Mouse (Mus musculus): Measurements from ENCODE around the gene Tagln3.

Tagln3 gene

GRCm38 (mm10) chr16:45720022-45720630 lies 4.3 kb downstream of the Tagln3 start:
- DNase-seq (ENCODE audit: low spot score), result no peak

DNA sequence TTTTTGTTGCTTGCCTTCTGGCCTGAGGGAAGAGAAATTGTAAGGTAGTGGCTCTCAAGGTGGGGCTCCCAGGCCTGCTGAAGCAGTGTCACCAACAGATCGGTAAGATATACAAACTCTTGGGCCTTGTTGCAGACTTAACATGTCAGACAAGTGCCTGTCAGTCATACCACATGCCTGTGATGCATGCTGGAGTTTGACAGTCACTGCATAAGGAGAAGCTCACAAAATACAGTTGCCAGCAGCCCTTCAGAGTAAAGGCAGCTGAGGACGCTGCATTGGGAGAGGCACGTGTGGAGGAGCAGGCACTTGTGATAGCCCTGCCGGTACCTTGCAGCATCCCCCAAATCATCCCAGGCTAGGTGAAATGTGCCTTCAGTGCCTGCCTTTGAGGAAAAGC lies 6.1 kb downstream of the Tagln3 start:
- no peak for DNase-seq (ENCODE audit: low spot score)

GRCm38 (mm10) chr16:45714489-45715150 lies 9.8 kb downstream of the Tagln3 start:
- no peak for DNase-seq (ENCODE audit: low spot score)

DNA sequence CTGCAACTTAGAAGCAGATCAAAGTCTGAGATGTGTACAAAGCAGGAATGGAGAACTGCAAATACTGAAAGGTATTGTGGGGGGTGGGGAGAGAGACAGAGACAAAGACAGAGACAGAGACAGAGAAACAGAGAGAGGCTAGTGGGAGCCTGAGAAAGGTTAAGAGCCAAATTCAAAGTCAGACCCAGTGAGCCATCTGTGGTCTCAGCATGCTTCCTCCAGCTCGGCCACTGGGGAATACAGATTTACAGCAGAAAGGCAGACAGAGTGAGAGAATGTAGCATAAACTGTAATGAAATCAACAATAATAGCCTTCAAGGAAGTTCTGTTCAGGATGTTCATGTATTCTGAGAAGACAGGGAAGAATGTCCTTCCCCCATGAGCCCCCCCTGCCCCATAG lies 10.5 kb downstream of the Tagln3 start:
- DNase-seq (ENCODE audit: low spot score), result no peak

- DNase-seq (ENCODE audit: low spot score), result no peak
Measured at GRCm38 (mm10) chr16:45713261-45713660, 11.1 kb downstream of the Tagln3 start.

GRCm38 (mm10) chr16:45711263-45711662 lies 13.1 kb downstream of the Tagln3 start:
- DNase-seq (ENCODE audit: low spot score), result no peak

- DNase-seq (ENCODE audit: low spot score), result no peak
Measured at GRCm38 (mm10) chr16:45699301-45699700, 25.1 kb downstream of the Tagln3 start.

GRCm38 (mm10) chr16:45697996-45698395 lies 26.4 kb downstream of the Tagln3 start:
- DNase-seq (ENCODE audit: low spot score), result no peak

GRCm38 (mm10) chr16:45695445-45696160 lies 28.8 kb downstream of the Tagln3 start:
- DNase-seq (ENCODE audit: low spot score), result no peak

DNA sequence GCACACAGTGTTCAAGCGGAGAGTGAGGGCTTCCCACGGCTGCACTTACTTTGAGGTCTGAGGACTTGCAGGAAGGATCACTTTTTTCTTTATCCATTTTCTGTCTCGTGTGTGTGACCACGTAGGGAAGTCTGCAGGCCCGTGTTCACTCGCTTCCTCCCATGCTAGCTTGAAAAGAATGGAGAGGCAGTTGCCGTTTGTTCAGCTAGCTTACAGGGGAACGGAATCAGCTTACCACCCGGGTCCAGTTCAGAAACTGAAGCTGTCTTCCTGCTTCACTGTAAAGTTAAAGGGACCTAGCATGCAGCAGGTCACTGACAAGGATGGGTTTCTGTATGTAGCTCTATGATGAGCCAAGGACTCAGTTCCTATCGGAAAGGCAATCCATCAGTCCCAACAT lies 30.9 kb downstream of the Tagln3 start, which contains the start of gene Tmprss7:
Gene Tmprss7 (minus strand): TSS at position 101 of the 400 bp plus-strand sequence.
- DNase-seq (ENCODE audit: low spot score), result no peak

GRCm38 (mm10) chr16:45692851-45693250 lies 31.6 kb downstream of the Tagln3 start:
- DNase-seq (ENCODE audit: low spot score), result no peak

DNA sequence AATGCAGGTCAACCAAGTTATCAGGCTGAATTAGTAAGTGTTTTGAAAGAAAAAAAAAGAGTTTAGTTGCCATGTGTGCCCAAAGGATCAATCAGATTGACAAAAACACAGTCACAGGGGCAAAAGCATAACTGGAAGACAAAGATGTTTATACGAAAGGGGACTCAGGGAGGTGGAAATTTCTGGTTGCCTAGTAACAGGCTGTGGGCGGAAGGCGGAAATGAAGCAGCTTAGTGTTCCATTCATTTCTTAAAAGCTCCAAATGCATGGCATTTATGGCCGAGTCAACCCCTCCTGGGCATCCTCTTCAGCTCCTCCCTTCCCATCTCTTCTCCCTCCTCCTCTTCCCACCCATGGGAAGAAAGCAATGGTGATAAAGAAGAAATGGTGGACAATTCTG lies 34.2 kb downstream of the Tagln3 start:
- no peak for DNase-seq (ENCODE audit: low spot score)

DNA sequence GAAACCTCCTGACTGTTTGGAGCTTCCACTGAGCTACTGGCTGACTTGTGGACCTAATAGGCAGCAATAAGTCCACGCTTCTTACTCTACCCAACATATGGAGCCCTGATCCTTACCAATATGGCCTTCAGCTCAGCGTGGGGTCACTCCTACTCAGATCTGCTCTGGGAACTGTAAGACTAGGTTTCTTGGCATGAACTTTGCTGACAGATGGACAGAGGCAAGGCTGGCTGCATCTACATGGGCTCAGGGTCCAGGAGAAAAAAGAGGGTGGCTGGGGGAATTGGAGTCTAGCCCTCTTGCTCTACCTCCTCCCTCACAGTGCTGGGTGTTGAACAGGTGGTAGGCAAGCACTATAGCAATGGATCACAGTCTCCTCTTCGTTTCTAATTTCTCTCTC lies 37.6 kb downstream of the Tagln3 start:
- no peak for DNase-seq (ENCODE audit: low spot score)

DNA sequence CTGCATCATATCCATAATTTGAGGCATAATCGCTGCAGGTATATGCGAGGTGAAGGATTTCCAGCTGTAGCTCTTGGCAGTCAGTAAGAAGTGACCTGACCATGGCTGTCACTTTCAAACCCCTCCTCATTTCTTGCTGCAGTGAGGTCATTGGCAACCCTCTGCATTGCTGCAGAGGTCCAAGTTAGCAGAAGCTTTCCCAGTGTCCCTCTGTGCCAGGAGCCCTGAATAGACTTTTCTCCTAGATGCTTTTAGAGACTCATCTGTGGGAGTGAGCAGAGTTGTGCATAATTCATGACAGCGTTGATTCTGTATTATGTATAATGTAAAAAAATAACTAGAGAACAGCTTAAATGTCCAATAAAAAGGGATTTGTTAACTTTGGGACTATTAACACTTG lies 39.1 kb downstream of the Tagln3 start:
- no peak for DNase-seq (ENCODE audit: low spot score)

- DNase-seq (ENCODE audit: low spot score), result peak; percentile 88
Measured at GRCm38 (mm10) chr16:45684815-45685214, 39.6 kb downstream of the Tagln3 start.

DNA sequence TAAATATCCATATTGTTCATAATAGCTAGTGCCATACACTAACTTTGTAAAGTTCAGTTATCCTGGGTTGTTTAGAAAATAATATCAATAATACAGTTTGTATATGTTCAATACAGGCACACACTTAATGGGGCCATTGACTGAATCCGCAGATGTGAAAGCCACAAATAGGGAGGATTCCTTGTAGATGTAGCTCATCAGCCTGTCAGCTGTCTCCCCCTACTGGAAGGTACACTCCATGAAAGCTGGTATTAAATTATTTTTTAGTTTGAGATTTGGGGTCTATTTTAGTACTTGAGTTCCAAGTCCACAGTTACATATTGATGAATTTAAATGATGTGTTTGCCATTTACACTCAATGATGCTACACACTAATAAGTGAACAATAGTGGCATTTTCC lies 47.9 kb downstream of the Tagln3 start:
- DNase-seq (ENCODE audit: low spot score), result no peak

- DNase-seq (ENCODE audit: low spot score), result no peak
Measured at GRCm38 (mm10) chr16:45670005-45670404, 54.4 kb downstream of the Tagln3 start.

GRCm38 (mm10) chr16:45668178-45668577 lies 56.2 kb downstream of the Tagln3 start:
- DNase-seq (ENCODE audit: low spot score), result no peak

GRCm38 (mm10) chr16:45666136-45666535 lies 58.3 kb downstream of the Tagln3 start:
- DNase-seq (ENCODE audit: low spot score), result no peak

DNA sequence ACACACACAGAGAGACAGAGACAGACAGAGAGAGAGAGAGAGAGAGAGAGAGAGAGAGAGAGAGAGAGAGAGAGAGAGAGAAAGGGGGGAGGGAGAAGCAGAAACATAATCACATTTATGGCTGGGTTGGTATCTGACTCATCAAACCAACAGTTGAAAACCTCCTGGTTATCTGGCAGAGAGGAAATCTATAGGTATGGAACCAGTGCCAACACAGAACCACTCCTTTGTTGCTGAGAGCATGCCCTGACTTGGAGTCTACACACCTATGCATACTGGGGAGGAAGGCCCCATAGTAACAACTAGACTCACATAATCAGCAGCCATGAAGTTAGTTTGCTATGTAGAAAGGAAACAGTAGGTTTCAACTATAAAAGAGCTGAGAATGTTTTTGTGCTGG lies 62.0 kb downstream of the Tagln3 start:
- no peak for DNase-seq (ENCODE audit: low spot score)

All from testis, postnatal 10 days (tissue).